Mouse (Mus musculus) E14TG2a.4 (cell line): ENCODE results near the gene Slx1b.

Source experiments
- H3K27me3 ChIP-seq: 2 replicates; pipeline ENCODE4 v1.6.1; 2014; ENCODE audit warnings: low read length, control low read depth; ENCODE audit not compliant: insufficient read depth
- H3K36me3 ChIP-seq: 2 replicates; pipeline ENCODE4 v1.6.1; 2014; ENCODE audit warnings: low read length, control low read depth; ENCODE audit not compliant: insufficient read depth
- H3K4me1 ChIP-seq: replicated peaks from 2 replicates; pipeline ENCODE4 v1.6.1; 2014; ENCODE audit warnings: low read depth, low read length, control low read depth
- H3K4me3 ChIP-seq: replicated peaks from 2 replicates; pipeline ENCODE4 v1.5.1; 2014; ENCODE audit warnings: mild to moderate bottlenecking, low read length
- H3K9me3 ChIP-seq: 2 replicates; pipeline ENCODE4 v1.6.1; 2014; ENCODE audit warnings: low read length, control low read depth
- CTCF ChIP-seq: conservative IDR thresholded peaks from 2 replicates; pipeline ENCODE4 v1.5.1; 2014; ENCODE audit warnings: low read length
- NANOG ChIP-seq: IDR thresholded peaks from 2 replicates; pipeline ENCODE4 v1.6.1; 2014; ENCODE audit warnings: borderline replicate concordance, low read length, mixed read lengths
- POU5F1 ChIP-seq: IDR thresholded peaks from 2 replicates; pipeline ENCODE4 v1.6.1; 2014; ENCODE audit warnings: low read length, borderline replicate concordance

Slx1b gene

DNA sequence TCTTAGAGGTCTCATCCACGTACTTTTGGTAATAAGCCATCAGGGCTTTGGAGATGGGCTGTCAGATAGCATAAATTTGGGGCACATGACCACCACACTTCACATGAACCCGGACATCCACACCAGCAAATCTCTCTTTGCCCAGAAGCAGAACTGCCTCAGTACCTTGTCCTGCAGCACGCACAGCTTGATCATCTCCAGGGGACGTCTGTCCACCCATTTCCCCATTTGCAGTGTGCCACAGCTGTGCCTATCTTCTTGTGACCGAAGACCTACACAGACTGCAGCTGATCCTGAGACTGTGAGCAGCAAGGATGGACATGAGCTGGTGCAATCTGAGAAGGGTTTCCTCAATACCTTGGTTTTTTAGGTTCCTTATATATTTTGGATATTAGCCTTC, 30.1 kb upstream of the Slx1b start:
- H3K4me3 ChIP-seq = no peak overlapping the region
- H3K9me3 ChIP-seq = peaks cover 26% of the 10 kb centered on the region
- H3K4me1 ChIP-seq = no peaks in the 10 kb centered on the region
- no peaks in the 10 kb centered on the region for H3K27me3 ChIP-seq
- TF ChIP-seq CTCF (no peak), NANOG (no peak), POU5F1 (no peak)
- H3K36me3 ChIP-seq = no peaks in the 10 kb centered on the region

DNA sequence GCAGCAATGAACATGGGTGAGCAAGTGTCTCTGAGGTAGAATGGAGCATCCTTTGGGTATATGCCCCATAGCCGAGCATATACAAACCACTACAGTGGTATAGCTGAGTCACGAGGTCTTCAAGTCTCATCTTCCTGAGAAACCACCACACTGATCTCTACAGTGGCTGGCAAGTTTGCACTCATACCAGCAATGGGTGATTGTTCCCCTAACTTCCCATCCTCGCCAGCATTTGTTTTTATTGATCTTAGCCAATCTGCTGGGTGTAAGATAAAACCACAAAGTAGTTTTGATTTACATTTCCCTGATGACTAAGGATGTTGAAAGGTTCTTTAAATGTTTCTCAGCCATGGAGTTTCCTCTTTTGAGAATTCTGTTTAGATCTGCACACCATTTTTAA, 29.5 kb upstream of the Slx1b start:
- Histone ChIP-seq H3K9me3 (peaks cover 26% of the 10 kb centered on the region), H3K36me3 (no peaks in the 10 kb centered on the region), H3K4me3 (no peak overlapping the region), H3K27me3 (no peaks in the 10 kb centered on the region), H3K4me1 (no peaks in the 10 kb centered on the region)
- TF ChIP-seq CTCF (no peak), NANOG (no peak), POU5F1 (no peak)

DNA sequence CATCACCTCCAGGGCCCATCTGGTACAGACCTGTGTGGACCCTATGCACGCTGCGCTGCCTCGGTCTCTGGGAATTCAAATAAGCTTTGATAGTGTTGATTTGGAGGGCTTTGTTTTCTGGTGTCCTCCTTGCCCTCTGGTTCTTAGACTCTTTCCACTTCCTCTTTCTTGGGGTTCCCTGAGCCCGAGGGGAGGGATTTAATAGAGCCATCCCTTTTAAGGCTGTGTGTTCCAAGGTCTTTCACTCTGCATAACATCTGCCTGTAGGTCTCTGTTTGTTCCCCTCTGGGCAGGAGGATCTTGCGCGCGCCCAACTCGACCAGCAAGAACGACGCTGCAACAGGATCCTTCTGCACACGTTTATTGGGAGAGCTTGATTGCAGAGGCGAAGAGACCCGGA, 26.1 kb upstream of the Slx1b start:
- Histone ChIP-seq H3K9me3 (peaks cover 26% of the 10 kb centered on the region), H3K36me3 (no peaks in the 10 kb centered on the region), H3K27me3 (no peaks in the 10 kb centered on the region), H3K4me1 (no peaks in the 10 kb centered on the region), H3K4me3 (no peak overlapping the region)
- TF ChIP-seq NANOG (no peak), POU5F1 (no peak), CTCF (no peak)

DNA sequence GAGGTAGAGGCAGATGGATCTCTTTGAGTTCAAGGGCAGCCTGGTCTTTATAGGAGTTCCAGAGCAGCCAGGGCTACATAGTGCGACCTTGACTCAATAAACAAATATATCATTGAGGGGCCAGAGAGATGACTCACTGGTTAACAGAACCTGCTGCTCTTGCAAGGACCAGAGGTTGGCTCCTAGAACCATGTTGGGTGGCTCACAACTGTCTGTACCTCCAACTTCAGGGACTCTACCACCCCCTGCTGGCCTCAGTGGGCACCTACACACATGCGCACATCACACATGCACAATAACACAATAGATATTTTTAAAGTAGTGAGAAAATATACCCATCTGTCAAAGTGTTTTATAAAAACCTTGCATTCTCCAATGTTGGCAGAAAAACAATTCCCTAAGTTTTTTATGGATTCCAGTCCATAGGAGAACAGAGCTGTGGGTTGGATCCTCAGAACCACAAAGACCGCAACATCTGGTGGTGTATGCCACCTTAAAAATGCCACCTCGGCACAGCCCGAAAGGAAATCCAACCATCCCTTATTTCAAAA, 23.3 kb upstream of the Slx1b start:
- Histone ChIP-seq H3K9me3 (peaks cover 26% of the 10 kb centered on the region), H3K27me3 (no peaks in the 10 kb centered on the region), H3K4me1 (no peaks in the 10 kb centered on the region), H3K4me3 (no peak overlapping the region), H3K36me3 (no peaks in the 10 kb centered on the region)
- TF ChIP-seq CTCF (peak; percentile 82), POU5F1 (no peak)

GRCm38 (mm10) chr7:126717566-126717965, 22.0 kb upstream of the Slx1b start:
- TF ChIP-seq POU5F1 (no peak), CTCF (no peak), NANOG (no peak)
- Histone ChIP-seq H3K36me3 (no peaks in the 10 kb centered on the region), H3K9me3 (peaks cover 13% of the 10 kb centered on the region), H3K27me3 (no peaks in the 10 kb centered on the region), H3K4me1 (no peaks in the 10 kb centered on the region), H3K4me3 (no peak overlapping the region)

GRCm38 (mm10) chr7:126715679-126716078, 20.1 kb upstream of the Slx1b start:
- Histone ChIP-seq H3K4me1 (no peaks in the 10 kb centered on the region), H3K9me3 (no peaks in the 10 kb centered on the region), H3K4me3 (no peak overlapping the region), H3K36me3 (no peaks in the 10 kb centered on the region), H3K27me3 (peaks cover 3% of the 10 kb centered on the region; the same call in 1 of the 2 replicates)
- no peak for TF ChIP-seq NANOG

DNA sequence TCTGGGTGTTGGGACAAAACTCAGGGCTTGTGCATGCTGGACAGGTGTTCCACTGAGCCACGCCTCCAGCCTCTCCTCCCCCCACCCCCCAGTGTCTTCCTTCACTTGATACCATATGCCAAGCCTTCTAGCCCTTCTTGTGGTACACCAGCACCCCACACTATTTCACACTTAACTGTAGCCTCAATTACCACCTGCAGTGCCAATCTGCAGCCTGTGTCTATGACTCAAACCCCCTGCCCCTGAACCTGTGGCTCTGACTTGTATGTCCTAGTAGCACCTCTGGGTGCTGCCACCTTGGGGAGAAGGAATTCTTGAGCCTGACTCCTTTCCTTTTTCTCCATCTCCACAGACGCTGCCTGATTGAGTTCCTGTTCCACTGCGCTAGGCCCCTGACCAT, 16.3 kb upstream of the Slx1b start:
- Histone ChIP-seq H3K36me3 (no peaks in the 10 kb centered on the region), H3K4me3 (no peak overlapping the region), H3K9me3 (no peaks in the 10 kb centered on the region), H3K4me1 (no peaks in the 10 kb centered on the region), H3K27me3 (peaks cover 4% of the 10 kb centered on the region; the same call in 1 of the 2 replicates)
- TF ChIP-seq POU5F1 = no peak
- TF ChIP-seq NANOG = no peak
- no peak for TF ChIP-seq CTCF

GRCm38 (mm10) chr7:126710266-126710665, 14.7 kb upstream of the Slx1b start:
- TF ChIP-seq CTCF (no peak), NANOG (no peak), POU5F1 (no peak)
- Histone ChIP-seq H3K27me3 (peaks cover 10% of the 10 kb centered on the region), H3K9me3 (no peaks in the 10 kb centered on the region), H3K36me3 (no peaks in the 10 kb centered on the region), H3K4me1 (peaks cover 2% of the 10 kb centered on the region), H3K4me3 (no peak overlapping the region)

- no peak for TF ChIP-seq NANOG
- no peak for TF ChIP-seq CTCF
- no peak for TF ChIP-seq POU5F1
- Histone ChIP-seq H3K9me3 (no peaks in the 10 kb centered on the region), H3K36me3 (no peaks in the 10 kb centered on the region), H3K27me3 (peaks cover 29% of the 10 kb centered on the region), H3K4me3 (no peak overlapping the region), H3K4me1 (peaks cover 20% of the 10 kb centered on the region)
These were observed 12.8 kb upstream of the Slx1b start for GRCm38 (mm10) chr7:126708175-126708952.
